Mouse (Mus musculus): Measurements from ENCODE around the gene Erp29. TPM values are rescaled to one million over a fixed set of nuclear protein-coding genes. Genes with fewer than 3 reads are reported as not detected.

Gene Erp29
- total RNA-seq, 1 experiment from 2014 or later: 103 TPM

DNA sequence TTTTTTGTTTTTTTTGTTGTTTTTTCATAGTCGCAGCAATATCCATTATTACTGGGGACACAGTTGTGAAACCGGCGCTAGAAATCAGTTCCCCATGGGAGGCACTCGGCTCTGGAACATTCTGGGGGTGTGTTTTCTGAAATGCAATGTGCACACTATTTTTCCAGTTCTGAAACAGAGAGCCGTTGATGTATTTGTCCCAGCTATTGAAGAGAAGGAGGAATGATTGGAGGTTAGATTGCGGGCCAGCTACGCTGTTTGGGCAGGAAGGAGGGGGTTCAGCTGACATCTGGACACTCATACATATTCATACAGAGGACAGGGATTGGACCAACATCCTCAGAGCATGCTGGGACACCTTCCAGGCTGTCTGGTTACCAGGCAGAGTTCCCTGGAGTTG lies 63.2 kb downstream of the Erp29 start:
- no peak for DNase-seq

DNA sequence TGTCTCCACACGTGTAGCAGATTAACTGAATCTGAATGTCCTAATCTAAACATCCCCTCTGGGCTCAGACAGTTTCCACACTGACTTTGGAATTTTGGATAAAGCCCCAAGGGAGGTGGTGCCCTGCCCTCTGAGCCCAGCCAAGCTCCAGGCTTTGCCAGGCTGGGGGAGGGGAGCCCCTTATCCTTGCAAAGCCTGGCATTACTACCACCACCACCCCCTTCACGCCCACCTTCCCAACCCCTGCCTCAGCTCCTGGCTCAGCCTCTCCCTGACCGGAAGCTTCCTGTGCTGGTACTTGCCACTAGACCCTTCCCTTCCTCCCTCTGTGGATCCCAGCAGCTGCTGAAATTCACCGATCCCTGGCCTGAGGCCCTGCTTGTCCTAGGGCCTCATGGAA lies 65.2 kb downstream of the Erp29 start:
- no peak for DNase-seq

DNA sequence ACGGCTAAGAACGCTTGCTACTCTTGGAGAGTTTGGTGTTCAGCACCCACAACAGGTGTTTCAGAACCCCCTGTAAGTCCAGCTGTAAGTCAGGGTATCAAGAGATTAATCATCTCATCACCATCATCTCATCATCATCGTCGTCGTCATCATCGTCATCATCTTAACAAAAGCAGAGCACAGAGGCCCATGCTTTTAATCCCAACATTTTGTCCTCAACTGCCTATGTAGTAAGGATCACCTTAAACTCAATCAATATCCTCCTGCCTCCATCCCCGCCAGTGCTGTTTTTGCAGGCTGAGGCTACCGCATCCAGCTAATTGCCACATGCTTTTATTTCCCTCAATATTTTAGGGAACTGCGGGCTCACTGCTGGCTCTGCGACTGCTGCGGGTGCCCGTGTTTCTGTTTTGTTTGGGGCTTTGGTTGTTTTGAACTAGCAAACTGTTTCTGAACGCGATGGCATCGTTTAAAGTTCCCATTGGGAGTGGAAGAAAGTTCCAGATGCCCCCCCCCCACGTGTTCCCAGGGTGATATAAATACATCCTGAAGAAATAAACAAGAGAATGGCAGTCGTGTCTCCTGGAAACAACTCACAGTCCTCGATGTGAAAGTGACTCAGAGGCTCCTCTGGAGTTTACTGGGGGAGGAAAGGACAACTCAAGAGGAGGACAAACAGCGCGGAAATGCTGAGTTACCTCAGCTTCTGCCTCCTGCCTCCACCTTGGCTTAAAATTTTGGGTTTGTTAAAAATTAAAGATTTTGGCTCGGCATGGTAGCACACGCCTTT lies 66.0 kb downstream of the Erp29 start:
- no peak for DNase-seq

DNA sequence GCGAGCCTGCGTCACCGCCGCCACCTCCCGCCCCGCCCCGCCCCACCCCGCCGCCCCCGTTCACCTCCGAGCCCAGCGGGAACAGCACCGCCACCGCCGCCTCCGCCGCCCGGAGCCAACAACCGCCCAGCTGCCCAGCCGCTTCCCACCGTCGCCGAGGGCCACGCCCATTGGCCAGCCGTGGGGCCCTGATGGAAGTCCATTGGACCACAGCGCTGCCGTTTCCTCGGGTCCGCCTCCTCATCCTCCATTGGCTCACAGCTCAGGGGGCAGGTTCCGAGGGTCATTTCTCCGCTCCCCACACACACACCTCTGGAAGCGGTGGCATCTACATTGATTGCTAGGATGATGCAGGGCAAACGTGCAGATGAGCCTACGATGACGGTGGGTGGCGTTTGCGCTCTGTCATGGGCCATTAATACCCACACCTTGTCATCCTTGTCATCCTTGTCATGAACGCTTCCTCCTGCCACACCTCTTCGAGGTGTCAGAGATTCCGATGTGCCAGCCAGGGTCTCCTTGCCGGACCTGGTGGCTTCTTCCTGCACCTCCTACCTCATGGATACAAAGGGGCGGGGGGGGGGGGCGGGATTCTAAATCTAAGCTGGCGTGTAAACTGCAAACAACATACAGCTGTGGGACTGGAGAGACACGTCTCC lies 66.7 kb downstream of the Erp29 start, which contains the start of gene Trafd1:
Gene Trafd1 (minus strand): TSS at position 172 of the 659 bp plus-strand sequence.
- peak; percentile 97 for DNase-seq

DNA sequence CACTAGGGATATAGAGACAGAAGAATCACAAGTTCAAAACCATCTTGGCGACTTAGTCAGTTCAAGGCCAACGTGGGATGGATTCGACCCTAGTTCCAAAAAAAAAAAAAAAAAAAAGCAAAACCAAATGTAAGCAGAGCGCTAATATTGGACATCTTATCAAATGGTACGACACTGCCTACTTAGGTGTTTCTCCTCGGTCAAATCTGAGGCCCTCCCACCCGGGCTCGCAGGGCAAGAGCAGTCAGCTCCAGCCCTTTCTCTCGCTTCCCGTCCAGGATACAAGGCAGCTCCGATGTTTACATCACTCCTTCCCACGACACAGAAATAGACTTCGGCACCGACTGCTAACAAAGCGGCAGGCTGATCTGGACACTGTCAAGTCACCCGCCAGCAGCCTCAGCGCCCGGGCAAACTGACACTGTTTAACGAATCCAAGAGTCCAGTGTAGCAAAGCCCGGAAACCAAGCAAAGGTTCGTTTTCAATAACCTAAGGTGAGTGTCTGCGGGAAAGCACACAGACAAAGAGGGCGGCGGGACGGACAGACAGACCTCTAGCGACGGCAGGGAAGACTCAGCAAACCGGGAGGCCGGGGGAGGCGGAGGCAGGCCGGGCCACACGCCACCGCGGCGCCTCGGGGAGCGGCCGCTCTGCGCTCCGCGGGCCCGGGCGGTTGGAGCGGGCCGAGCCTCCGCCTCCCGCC lies 67.4 kb downstream of the Erp29 start:
- no peak for DNase-seq

DNA sequence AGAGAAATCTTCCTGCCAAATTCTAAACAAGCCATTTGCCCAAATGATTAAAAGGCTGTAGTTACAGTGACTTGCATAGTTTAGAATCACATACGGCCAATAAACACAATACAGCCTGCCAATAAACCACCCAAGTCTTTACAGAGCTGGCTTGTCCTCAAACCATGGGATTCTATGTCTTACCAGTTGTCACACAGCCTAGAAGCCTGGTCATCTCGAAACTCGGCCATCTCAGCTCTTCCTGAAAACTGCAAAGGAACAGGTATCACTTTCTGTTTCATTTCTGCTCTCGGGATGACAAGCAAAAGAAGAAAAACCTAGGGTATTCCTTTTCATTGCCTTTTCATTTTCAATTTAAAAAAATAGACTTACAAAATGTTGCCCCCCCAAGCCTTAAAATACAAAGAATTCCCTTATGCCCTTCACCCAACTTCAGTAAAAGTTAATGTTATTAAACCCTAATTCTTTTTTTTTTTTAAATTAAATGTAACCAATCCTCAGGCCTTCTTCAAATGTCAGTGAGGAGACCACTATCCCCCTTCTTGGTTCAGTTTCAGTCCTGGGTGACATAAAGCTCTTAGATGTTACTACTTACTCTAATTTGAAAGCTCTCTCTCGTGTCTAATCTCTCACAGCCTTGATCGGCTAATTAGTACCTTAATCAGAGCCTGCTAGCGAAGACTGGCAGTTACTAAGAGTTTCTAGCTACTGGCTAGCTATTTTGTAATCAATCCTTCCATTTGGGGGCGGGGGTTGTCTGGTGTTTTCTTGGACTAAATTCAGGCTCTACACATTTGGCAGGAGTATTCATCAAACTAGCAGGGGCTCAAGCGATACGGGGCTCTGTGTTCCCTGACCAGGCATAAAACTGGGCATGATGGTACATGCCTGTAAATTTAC lies 68.2 kb downstream of the Erp29 start:
- DNase-seq: no peak

DNA sequence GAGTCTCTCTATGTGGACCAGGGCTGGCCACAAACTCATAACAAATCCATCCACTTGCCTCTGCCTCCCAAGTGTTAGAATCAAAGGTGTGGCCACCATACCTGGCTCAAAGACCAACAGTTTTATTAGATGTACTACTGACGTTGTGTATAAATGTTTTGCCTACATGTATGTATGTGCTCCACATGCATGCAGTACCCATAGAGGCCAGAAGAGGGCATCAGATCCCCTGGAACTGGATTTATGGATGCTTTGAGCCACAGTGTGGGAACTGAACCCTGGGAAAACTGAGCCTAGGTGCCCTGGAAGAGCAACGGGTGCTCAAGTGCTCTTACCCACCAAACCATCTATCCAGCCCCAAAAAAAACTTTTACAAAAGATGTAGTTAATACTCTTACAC lies 71.6 kb downstream of the Erp29 start:
- no peak for DNase-seq

DNA sequence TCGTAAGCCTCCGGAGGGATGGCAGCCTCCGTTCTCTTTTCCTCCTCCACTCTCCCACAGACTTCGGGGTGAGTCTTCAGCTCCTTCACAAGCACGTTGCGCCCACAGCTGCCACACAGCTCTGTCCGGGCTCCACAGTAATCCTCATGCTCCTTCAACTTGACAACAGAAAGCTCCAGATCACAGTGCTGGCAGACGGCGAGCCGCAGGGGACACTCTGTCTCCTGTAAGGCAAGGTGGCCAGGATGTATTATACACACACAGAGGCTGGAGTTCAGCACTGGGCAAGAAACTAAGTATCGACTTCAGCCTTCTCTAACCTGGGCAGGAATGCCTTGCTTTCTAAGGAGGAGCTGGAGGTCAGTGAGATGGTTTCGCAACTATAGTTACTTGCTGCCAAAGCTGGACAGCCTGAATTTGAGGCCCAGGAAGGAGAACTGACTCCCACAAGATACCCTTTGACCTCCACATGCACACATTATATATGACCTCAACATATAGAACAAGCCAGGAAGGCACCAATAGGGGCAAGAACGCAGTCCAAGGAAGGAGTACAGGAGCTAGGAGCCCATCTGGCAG lies 73.5 kb downstream of the Erp29 start:
- no peak for DNase-seq

Other genes starting within 250 kb of the Erp29 start
- gene Rpl6, start 248.0 kb downstream of the Erp29 start, total RNA-seq (2021): 923 and 949 TPM in 2 replicates
- gene Hectd4, start 232.3 kb downstream of the Erp29 start, total RNA-seq (2021): 29.8 and 35.7 TPM in 2 replicates
- gene Trafd1, start 66.9 kb downstream of the Erp29 start, total RNA-seq (2021): 28.1 and 50.7 TPM in 2 replicates
- 35.2 and 38.6 TPM in 2 replicates for gene Naa25, start 54.6 kb downstream of the Erp29 start, total RNA-seq (2021)
- gene Tmem116, start 613 bp downstream of the Erp29 start, total RNA-seq (2021): 5.5 and 8.1 TPM in 2 replicates
- not detected in 2 replicates for gene Adam1b, start 50.9 kb upstream of the Erp29 start, total RNA-seq (2021)
- gene Adam1a, start 93.0 kb upstream of the Erp29 start, total RNA-seq (2021): 6.4 and 7.9 TPM in 2 replicates
- not detected in 2 replicates for gene Gm42878, start 93.0 kb upstream of the Erp29 start, total RNA-seq (2021)
- gene Mapkapk5, start 93.4 kb upstream of the Erp29 start, total RNA-seq (2021): 72.2 and 105 TPM in 2 replicates
- gene Aldh2, start 141.3 kb upstream of the Erp29 start, total RNA-seq (2021): 1,568 and 1,679 TPM in 2 replicates
- 19.8 and 26.7 TPM in 2 replicates for gene Acad12, start 166.4 kb upstream of the Erp29 start, total RNA-seq (2021)
- 21.8 and 26.2 TPM in 2 replicates for gene Acad10, start 208.0 kb upstream of the Erp29 start, total RNA-seq (2021)
- gene Brap, start 208.1 kb upstream of the Erp29 start, total RNA-seq (2021): 55.1 and 64.3 TPM in 2 replicates